Mouse (Mus musculus): ENCODE measurements around the gene 4930519G04Rik.
"Not testable (repeated sequence)": the region's sequence is repeated elsewhere in the genome, so short reads cannot be mapped to it uniquely, and the experiment has no call there.

The 4930519G04Rik gene

DNA sequence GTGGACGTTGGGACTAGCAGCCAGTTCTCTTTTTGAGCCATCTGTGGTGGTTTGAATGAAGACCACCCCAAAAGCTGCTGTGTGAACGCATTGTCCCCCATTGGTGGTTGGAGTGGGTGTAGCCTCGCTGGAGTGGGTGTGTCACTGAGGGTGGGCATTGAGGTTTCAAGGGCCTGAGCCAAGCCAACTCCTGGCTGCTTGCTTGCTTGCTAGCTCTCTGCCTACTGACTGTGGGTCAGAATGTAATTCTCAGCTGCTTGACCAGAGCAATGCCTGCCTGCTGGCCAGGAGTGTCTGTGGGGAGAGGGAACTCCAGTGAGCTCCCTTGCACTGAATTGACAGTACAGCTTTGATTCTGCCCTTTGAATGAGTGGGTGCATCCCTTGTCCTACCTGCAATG lies 23.7 kb upstream of the 4930519G04Rik start:
- in situ Hi-C loops (cut with MboI; ENCODE audit: unreplicated experiment in 2 of 2), result loop anchor here (5.0 to 10.0 kb wide), 3 partner anchors 68 to 125 kb away; partner anchors contain the start of genes Oasl2 (in 1 of the 2) and Tchp (in 1 of the 2)

DNA sequence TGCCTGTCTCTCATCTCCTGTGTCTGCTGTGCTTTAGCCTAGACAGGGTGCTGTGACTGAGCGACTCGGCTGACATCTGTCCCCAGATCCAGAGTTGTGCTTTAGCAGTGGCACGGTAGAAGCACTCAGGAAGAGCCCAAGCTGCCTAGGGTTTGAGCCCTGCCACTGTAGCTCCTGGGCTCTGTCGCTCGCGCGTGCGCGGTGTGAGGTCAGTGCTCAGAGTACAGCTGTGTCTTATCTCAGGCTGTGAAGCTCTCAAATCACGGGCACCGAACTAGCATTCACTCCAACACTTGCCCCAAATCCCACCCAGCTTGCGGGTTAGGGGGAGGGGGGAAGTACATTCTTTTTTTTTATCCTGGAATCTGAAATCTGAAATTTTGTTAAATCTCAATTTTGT lies 16.6 kb upstream of the 4930519G04Rik start:
- in situ Hi-C loops (cut with MboI; ENCODE audit: unreplicated experiment in 2 of 2), result no loop called here

DNA sequence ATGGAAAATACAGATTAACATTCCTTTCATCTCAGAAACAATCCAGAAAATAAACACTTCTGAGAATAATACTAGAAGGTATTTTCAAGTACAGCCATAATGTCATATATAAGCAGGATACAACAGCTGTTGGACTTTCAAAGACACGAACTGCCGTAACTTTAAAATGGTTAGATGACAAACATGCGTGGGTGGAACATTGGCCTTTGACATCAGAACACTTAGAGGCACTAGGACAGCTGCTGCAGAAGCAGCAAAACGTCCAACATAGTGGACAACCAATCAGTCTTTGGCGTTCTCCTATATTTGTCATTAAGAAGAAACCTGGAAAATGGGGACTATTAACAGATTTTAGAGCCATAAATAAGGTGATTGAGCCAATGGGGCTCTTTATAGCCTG lies 13.0 kb upstream of the 4930519G04Rik start:
- in situ Hi-C loops (cut with MboI; ENCODE audit: unreplicated experiment in 2 of 2), result not testable (repeated sequence)

DNA sequence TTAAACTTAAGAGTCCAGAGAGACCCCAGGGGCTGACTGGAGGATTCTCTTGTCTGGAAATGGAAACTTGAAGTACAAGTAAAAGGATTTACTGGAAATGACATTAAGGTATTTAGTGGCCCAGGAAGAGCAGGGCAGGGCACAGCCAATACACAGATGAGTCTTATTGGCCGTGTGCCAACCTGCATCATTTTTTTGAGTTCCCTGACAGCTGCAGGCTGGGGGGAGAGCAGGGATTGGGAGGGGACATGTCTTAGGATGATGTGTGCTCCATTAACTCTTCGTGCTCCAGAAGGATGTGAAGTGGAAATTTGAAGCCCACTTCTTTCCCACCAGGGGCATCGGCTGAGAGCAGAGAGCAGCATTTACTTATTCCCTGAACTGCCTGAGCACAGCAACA lies 11.3 kb upstream of the 4930519G04Rik start:
- in situ Hi-C loops (cut with MboI; ENCODE audit: unreplicated experiment in 2 of 2), result not testable (repeated sequence)

DNA sequence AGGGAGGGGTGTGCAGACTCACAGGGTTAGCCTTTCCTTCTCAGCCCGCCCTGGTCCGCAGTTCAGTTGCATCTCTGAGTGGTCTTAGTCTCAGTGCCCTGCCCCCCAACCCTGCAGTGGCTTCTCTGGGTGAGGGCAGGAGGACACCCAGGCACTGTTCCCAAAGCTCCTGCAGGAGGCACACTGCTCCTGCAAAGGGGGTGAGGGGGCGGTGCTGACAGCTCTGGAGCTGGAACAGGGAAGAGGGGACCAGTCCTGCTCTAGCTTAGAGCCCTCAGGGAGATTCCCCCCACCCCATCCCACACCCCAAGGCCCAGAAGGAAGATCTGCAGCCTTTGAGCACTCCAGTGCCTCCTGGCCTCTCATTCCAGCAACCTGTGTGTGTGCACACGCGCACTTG lies 10.8 kb upstream of the 4930519G04Rik start:
- in situ Hi-C loops (cut with MboI; ENCODE audit: unreplicated experiment in 2 of 2), result no loop called here

DNA sequence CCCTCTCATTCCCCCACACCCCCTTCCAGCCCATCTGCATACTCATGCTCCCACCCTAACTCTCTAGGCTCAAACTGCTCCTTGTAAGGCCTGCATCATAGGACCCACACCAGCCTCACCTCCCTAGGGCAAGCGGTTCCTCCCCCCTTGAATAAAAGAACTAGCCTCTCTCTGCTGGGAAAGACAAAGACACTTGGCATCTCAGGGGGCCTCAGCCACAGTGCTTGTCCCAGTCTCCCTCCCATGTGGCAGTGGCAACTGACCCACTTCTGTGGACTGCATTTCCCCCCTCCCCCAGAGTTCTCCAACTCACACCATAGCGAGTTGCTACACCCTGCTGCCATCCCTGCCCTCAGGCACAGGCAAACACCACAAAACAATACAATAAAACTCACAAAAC lies 9.1 kb upstream of the 4930519G04Rik start:
- in situ Hi-C loops (cut with MboI; ENCODE audit: unreplicated experiment in 2 of 2), result not testable (repeated sequence)

DNA sequence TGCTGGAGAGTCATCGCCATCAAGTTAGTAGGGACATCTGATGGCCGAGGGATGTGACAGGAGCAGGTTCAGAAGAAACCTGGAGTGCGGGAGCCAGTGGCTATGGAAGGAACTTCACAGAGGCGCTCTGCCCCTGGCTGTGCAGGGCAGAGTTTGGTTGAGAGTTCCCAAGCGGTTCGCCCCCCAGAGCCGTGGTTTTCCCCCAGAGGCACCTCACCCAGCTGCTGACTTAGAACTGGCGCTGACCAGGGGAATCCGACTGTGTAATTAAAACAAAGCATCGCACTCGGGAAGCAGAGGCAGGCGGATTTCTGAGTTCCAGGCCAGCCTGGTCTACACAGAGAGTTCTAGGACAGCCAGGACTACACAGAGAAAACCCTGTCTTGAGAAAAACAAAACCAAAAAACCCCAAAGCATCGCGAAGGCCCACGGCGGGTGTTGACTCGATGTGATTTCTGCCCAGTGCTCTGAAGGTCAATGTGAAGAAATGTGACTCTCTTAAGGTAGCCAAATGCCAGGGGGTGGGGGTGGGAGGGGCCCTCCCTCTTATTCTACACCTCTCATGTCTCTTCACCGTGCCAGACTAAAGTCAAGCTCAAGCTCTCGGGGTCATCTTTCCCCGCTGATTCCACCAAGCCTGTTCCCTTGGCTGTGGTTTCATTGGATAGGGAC lies 1.8 kb upstream of the 4930519G04Rik start:
- in situ Hi-C loops (cut with MboI; ENCODE audit: unreplicated experiment in 2 of 2), result no loop called here

DNA sequence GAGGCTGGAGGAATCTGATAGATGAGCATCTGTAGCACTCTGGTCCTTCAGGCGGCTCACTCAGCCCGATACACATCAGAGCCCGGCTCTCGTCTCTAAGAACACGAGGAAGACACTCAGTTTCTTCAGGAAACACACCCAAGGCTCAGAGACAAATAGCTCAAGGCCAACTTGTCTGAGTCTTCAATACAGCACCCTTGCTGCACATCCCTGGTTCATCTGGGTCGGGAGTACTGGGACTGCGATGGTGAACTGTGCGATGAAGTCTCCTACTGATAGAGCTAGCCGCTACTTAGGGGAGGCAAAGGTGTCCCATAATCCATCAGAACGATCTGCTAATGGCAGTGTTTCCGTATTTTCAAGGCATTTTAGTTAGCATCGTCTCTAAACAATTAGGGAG lies 5.1 kb downstream of the 4930519G04Rik start, which contains the start of gene Gm9936:
TSS of gene Gm9936 (minus strand) at position 101 of the 400 bp plus-strand sequence.
- in situ Hi-C loops (cut with MboI; ENCODE audit: unreplicated experiment in 2 of 2), result no loop called here

DNA sequence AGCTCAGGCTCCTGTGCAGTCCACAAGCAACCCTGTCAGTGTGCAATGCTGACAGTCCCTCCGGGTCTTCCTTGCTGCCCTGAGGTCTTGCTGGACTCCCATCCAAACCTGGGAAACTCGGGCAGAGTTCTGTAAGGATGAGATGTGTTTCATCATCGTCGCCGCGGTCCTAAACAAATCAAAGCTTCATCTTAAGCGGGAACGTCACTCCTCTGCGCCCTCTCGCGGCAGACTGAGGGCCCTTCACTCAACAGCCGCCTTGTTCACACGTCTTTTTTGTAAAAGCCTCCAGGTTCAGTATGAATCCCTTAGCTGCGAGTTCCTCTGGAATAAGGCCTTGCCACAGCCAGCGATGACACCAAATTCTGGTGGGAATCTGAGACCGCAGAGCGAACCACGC lies 5.8 kb downstream of the 4930519G04Rik start:
- in situ Hi-C loops (cut with MboI; ENCODE audit: unreplicated experiment in 2 of 2), result no loop called here

DNA sequence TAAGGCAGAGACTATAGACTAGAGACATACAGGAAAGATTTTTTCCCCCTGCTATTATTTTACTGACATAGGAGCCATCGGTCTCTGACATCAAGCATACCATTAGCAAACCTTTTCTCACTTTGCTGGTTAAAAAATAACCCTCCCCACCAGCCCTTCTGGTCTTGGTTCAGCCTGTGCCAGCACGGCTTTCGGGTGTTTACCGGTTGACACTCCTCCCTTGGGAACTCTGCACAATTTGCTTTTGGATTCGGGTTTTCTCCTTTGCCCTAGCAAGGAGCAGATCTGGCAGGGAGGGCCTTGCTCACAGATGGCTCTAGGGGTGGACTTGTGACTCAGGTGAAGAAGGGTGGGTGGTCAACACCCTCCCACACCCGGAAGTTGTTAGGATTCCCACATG lies 8.3 kb downstream of the 4930519G04Rik start:
- in situ Hi-C loops (cut with MboI; ENCODE audit: unreplicated experiment in 2 of 2), result no loop called here

DNA sequence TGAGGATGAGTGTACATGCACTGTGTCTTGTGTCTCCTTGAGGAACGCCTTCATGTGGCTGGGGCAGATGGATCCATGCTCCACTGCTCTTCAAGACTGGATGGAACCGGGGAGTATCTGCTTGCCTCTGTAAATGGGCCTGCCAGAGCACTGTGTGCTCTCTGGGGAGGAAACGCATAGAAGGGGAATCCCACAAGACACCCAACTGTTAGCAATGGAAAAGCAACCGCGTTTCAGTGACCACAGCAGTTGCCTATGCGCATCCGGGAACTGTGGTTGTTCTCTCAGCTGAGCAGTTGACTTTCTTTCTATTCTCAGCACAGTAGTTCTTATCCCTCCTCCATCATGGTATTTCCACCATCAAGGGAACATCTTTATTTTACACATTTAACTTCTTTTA lies 11.3 kb downstream of the 4930519G04Rik start:
- in situ Hi-C loops (cut with MboI; ENCODE audit: unreplicated experiment in 2 of 2), result no loop called here

DNA sequence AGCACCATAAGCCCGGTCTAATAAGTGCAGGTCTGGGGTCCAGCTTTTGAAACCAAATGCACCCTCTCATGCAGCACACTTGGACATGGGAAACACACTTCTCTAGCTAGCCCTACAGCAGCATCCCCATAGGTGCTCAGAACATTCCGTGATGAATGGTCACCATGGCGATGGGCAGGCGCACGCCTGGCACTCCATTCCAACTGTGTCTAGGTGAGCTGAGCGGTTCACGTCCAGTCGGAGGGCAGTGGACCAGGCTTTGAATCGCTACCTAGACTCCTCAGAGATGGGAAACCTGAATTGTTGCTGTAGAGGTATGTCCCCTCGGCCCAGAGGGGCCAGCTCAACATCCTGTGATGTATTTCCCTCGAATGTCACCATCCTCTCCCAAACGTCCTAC lies 11.8 kb downstream of the 4930519G04Rik start:
- in situ Hi-C loops (cut with MboI; ENCODE audit: unreplicated experiment in 2 of 2), result no loop called here

DNA sequence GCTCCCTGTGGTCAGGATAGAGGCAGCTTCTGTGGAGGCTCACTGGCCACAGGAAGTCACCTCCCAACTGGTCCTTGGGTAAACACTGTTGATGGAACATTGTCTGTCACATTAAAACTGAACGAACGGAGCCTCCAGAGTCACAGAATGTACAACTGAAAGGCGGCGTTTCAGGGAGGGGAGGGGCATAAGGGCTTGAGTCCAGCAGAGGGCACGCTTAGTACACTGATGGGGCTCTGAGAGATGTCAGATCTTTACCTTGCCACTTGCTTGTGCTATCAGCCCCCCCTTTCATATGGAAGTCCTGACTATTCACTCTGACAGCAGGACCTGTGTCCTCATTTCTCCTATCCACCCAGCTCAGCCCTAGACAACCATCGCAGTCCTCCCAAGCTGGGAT lies 22.4 kb downstream of the 4930519G04Rik start:
- in situ Hi-C loops (cut with MboI; ENCODE audit: unreplicated experiment in 2 of 2), result no loop called here

DNA sequence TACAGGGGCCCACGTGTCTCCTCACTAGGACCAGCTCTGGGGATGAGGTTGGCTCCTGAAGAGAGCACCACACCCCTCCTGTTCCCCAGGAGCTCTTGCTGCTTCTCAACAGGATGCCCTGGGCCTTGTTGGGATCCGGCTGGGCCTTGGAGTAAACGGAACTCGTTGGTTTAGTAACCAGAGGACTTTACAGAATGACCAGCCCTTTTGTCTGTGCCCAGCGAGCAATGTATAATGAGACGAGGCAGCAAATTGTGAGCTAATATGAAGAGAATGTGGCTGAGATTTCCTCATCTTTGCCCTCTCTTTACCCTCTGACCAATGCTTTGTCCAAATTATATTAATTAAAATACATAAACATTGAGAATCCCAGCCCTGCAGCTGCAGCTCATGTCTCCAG lies 22.9 kb downstream of the 4930519G04Rik start:
- in situ Hi-C loops (cut with MboI; ENCODE audit: unreplicated experiment in 2 of 2), result no loop called here

DNA sequence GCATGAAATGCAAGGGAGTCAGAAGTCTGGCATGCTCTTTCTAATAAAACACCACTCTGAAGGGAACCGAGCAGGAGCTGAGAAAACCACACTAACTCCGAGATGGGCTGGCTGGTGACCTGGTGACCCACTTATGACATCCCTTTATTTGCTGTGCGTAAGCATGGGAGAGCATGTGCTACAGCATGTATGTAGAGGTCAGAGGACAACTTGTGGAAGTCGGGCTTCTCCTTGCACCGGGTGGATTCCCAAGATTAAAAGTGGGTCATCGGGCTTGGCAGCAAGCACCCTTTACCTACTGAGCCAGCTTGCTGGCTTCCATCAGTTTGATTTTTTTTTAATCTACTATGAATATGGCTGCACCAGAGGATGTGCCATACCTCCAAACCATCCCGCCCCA lies 24.0 kb downstream of the 4930519G04Rik start:
- in situ Hi-C loops (cut with MboI; ENCODE audit: unreplicated experiment in 2 of 2), result no loop called here

DNA sequence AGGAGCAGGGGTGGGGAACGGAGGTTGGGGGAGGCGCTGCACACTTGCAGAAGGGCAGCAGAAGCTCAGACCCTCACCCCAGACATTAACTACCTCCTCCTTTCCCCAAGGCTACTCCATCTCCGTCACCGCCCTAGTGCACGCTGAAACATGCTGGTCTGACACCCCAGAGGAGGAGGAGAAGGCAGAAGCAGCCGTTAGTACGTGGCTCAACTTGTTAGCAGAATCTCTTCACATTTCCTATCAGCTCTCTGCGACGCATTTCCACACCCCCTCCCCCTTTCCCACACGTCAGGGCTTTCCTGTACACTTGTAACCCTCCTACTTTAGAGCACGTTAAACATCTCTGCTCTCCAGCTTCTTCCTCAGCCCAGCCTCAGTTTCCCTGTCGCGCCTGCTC lies 25.9 kb downstream of the 4930519G04Rik start:
- in situ Hi-C loops (cut with MboI; ENCODE audit: unreplicated experiment in 2 of 2), result no loop called here

DNA sequence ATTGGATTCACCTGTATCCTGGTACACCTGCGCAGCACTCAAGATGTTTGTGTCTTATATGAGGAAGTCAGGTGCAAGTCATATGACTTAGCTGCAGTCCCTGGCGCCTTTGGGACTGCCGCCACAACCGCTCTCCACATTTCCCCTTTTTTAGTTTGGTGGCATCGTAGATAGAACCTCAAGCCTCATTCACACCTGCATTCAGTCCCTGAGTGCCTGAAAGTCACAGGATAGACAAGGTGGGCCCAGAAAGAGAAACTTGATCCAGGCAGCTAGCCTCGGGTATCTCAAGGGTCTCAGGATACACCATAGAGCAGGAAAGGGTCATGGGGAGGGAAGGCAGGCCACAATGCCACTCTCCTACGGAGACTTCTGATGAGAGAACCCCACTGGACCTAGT lies 28.9 kb downstream of the 4930519G04Rik start:
- in situ Hi-C loops (cut with MboI; ENCODE audit: unreplicated experiment in 2 of 2), result not testable (repeated sequence)

DNA sequence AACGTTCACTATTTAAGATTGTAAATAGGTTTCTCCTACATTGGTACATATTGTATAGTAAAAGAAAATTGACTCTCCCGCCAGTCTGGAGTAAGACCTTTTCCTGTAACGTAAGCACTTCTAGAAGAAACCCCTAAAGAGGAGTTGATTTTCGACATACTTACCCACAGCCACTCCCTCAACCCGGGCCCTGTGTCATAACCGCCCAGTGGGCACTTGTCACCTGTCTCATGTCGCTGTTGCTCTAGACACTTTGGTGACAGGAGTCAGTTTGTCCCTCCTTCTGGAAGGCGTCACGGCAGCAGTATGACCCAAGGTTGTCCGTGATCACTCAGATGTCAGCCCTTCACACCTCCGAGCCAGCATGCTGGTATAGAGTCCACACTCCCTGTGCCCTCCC lies 29.6 kb downstream of the 4930519G04Rik start:
- in situ Hi-C loops (cut with MboI; ENCODE audit: unreplicated experiment in 2 of 2), result no loop called here

DNA sequence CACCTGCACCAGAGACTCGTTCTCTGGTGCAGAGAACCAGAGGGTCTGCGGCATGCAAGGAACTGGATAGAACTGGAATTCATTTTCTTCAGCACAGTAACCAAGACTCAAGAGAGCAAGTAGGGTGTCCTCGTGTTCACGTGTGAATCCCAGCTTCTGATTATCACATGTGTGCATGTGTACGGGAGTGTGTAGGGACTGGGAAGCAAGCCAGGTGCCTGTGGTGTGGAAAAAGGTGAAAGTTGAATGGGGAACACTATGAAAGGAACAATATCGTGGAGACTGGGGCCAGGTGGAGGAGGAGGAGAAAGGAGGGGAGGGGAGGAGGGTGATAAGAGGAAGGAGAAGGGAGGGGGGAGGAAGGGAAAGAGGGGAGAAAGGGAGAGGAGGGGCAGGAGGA lies 33.3 kb downstream of the 4930519G04Rik start:
- in situ Hi-C loops (cut with MboI; ENCODE audit: unreplicated experiment in 2 of 2), result no loop called here

DNA sequence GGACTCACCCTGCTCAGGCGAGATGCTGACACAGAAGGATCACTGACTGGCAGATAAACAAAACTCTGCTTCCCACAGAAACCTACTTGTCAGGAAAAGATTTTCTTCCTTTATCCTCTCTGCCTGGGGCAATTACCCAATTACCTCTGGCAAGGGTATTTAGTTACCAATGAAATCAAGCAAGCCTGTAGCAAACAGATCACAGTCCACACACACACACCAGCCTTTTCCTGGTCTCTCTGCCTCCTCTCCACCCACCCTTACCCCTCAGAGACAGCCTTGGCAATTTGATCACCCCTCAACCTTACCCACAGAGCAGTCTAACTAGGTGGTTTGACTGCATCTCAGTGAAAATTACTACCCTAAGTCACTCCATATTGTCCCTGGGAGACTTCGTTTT lies 35.5 kb downstream of the 4930519G04Rik start:
- in situ Hi-C loops (cut with MboI; ENCODE audit: unreplicated experiment in 2 of 2), result no loop called here

DNA sequence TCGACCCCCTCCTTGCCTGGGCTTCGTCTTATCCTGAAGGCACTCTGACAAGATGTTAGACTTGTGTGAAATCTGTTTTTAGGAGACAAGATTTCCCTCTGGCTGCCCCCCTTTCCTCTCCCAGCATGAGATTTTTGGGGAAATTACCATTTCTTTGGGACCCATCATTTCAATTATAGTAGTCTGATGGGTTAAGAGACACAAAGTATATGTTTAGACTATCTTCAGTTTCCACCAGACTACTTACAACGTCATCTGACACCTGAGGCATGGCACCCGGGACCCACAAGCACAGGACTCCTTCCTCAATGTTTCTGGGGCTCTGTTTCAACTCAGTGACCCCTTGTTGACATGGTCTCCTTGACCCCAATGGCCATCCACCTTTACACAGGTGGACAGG lies 42.1 kb downstream of the 4930519G04Rik start:
- in situ Hi-C loops (cut with MboI; ENCODE audit: unreplicated experiment in 2 of 2), result loop anchor here in 1 of 2 experiments (5.0 kb wide), 1 partner anchor 68 kb away; no protein-coding TSS in a partner anchor

DNA sequence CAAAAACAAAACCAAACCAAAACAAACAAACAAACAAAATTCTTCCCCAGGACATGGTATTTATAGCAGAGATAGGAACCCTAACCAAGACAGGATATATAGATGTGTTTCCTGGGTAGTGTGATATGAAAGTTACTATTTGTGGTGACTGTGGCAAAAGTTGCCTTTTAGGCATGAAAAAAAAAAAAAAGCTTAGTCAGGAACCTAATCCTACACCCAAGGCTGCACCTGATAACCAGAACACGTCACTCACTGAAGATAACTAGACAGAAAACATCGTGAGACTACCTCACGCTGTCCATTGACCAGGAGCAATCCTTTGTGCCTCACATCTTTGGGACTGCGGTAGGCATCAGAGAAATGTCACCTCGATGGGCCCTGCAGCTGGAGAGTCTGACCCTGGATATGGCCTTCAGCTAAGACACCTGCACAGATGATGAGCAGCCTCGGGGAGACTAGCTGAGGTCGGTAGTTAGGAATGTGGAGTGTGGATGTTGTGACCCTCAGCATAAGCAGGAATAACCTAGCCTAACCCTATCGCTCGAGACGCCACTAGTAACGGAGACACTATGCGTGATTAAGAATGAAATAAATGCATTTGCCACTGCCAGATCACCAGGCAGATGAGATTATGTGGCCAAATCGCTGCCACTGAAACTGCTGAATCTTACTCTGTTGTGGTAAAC lies 43.4 kb downstream of the 4930519G04Rik start, which contains the start of gene Oasl2:
TSS of gene Oasl2 (plus strand) at position 249 of the 686 bp plus-strand sequence.
- in situ Hi-C loops (cut with MboI; ENCODE audit: unreplicated experiment in 2 of 2), result loop anchor here in 1 of 2 experiments (5.0 kb wide), 1 partner anchor 70 kb away; no protein-coding TSS in a partner anchor

All from v-Abl transformed pro-B cells (cell line).